Mouse (Mus musculus): ENCODE data around the gene 5830411N06Rik. TPM values are rescaled to one million over a fixed set of nuclear protein-coding genes. Genes with fewer than 3 reads are reported as not detected.

5830411N06Rik gene
- polyA plus RNA-seq, 1 experiment from 2014 or later: not detected

DNA sequence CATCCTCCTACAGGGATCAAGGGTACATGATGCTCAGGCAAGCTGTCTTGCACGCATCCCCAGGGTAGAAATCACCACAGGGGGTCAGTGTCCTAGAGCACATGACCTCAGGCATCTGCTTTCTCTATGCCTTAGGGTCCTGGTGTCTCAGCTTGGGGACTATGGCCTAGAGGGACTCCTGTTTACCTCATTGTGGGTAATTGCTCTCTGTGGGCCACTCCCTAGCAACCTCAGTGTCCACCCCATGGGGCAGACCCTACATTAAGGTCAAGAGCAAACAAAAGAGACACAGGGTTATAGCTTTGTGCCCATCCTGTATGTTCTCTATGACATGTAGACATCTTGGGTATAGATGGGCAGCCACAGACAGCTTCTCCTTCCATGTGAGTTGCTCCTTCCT is 73.5 kb downstream of the 5830411N06Rik start, which contains the start of gene Olfr525:
TSS of gene Olfr525 (plus strand) at position 301 of the 400 bp plus-strand sequence.
- Histone ChIP-seq H3K27me3 (ENCODE audit: control insufficient read depth, insufficient read depth, low read length) (no peaks in the 10 kb centered on the region), H3K36me3 (ENCODE audit: control insufficient read depth, insufficient read depth, low read length) (no peaks in the 10 kb centered on the region), H3K27ac (ENCODE audit: low read depth, low read length) (no peak within 1 kb of the TSS), H3K4me1 (ENCODE audit: control insufficient read depth, insufficient read depth, low read length) (no peaks in the 10 kb centered on the region), H3K4me2 (no peak within 1 kb of the TSS), H3K9ac (ENCODE audit: low read length) (no peak within 1 kb of the TSS), H3K4me3 (ENCODE audit: low read depth, low read length) (no peak within 1 kb of the TSS), H3K9me3 (ENCODE audit: control insufficient read depth, low read length) (no peaks in the 10 kb centered on the region)
- DNase-seq (ENCODE audit: low spot score, missing footprints): no peak
- WGBS: 63% methylated on average over 1 of the region's 1 CpGs
- no peak for ATAC-seq (ENCODE audit: low FRiP score)

DNA sequence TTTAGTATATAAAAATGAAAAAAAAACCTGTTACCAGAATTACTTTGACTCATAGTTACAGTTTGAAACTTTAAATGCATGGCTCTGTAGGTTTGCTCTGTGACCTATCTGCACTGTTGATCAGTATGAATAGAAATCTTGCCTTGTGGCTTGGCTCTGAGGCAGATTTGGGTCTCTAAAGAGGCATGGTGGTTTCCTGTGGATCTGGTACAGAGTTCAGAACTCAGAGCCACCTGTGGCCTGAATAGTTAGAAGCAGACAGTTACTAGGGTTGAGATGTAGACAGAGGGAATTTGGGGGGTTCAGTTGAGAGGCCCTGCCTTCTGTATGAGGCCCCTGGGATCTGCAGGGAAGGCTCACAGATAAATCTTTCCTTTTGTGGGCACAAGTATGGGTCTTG is 74.1 kb downstream of the 5830411N06Rik start:
- Histone ChIP-seq H3K9ac (ENCODE audit: low read length) (no peak overlapping the region), H3K36me3 (ENCODE audit: control insufficient read depth, insufficient read depth, low read length) (no peaks in the 10 kb centered on the region), H3K4me2 (no peak overlapping the region), H3K27me3 (ENCODE audit: control insufficient read depth, insufficient read depth, low read length) (no peaks in the 10 kb centered on the region), H3K4me1 (ENCODE audit: control insufficient read depth, insufficient read depth, low read length) (no peaks in the 10 kb centered on the region), H3K4me3 (ENCODE audit: low read depth, low read length) (no peak overlapping the region), H3K9me3 (ENCODE audit: control insufficient read depth, low read length) (no peaks in the 10 kb centered on the region), H3K27ac (ENCODE audit: low read depth, low read length) (no peak overlapping the region)
- ATAC-seq (ENCODE audit: low FRiP score): no peak
- no peak for DNase-seq (ENCODE audit: low spot score, missing footprints)

DNA sequence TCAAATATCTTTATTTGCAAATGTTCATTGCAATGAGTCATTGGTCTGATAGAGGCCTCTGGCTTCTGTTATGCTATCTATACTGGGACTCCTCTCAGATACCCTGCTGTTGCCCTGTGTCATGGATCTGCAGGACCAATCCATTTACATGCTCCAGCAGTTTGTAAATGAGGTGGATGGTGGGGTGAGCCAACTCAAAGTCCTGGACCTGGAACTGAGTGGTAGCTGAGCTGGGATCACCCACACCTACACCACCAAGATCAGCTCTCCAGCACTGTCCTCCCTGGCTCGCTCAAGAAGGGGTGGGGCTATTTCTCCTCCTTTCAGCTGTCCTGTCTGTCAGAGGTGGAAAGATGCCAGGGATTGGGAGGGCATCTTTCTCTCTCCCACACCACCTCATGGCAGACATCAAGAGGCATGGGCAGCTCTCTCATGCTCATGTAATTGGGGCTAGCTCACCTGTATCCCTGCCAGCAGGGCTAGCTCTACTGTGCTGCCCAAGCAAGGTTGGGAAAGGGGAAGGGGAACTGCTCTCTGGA is 82.8 kb downstream of the 5830411N06Rik start:
- DNase-seq (ENCODE audit: low spot score, missing footprints) (no peak), ATAC-seq (ENCODE audit: low FRiP score) (no peak)
- 71% methylated on average over 1 of the region's 1 CpGs for WGBS
- no peaks in the 10 kb centered on the region for H3K27me3 ChIP-seq (ENCODE audit: control insufficient read depth, insufficient read depth, low read length)
- H3K4me3 ChIP-seq (ENCODE audit: low read depth, low read length): no peak overlapping the region
- no peak overlapping the region for H3K9ac ChIP-seq (ENCODE audit: low read length)
- H3K36me3 ChIP-seq (ENCODE audit: control insufficient read depth, insufficient read depth, low read length): no peaks in the 10 kb centered on the region
- H3K4me1 ChIP-seq (ENCODE audit: control insufficient read depth, insufficient read depth, low read length): no peaks in the 10 kb centered on the region
- no peak overlapping the region for H3K4me2 ChIP-seq
- no peak overlapping the region for H3K27ac ChIP-seq (ENCODE audit: low read depth, low read length)
- H3K9me3 ChIP-seq (ENCODE audit: control insufficient read depth, low read length): no peaks in the 10 kb centered on the region

DNA sequence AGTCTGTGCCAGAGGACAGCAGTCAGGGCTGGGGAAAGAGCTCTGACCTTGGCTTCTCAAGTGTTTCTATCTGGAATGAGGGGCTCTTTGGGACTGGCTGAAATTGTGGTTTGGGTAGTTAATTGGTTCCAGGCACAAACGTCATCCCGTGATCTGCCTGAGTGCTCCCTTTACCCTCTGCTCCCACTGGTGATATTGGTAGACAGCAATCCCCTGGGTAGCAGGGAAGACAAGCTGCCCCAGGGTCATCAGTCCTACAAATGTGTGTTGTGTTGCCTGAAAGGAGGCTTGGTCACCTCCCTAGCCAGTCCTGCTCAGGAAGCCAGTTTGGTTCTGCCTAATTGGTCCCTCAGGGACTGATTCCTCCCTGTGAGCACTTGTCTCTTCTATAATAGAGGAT is 86.6 kb downstream of the 5830411N06Rik start, which contains the start of gene Olfr527:
TSS of gene Olfr527 (plus strand) at position 301 of the 400 bp plus-strand sequence.
- no peaks in the 10 kb centered on the region for H3K36me3 ChIP-seq (ENCODE audit: control insufficient read depth, insufficient read depth, low read length)
- H3K9ac ChIP-seq (ENCODE audit: low read length): no peak within 1 kb of the TSS
- H3K4me2 ChIP-seq: no peak within 1 kb of the TSS
- H3K27ac ChIP-seq (ENCODE audit: low read depth, low read length): no peak within 1 kb of the TSS
- no peaks in the 10 kb centered on the region for H3K9me3 ChIP-seq (ENCODE audit: control insufficient read depth, low read length)
- no peaks in the 10 kb centered on the region for H3K27me3 ChIP-seq (ENCODE audit: control insufficient read depth, insufficient read depth, low read length)
- ATAC-seq (ENCODE audit: low FRiP score): no peak
- H3K4me3 ChIP-seq (ENCODE audit: low read depth, low read length): no peak within 1 kb of the TSS
- WGBS: 76% methylated on average over 2 of the region's 2 CpGs
- H3K4me1 ChIP-seq (ENCODE audit: control insufficient read depth, insufficient read depth, low read length): no peaks in the 10 kb centered on the region
- no peak for DNase-seq (ENCODE audit: low spot score, missing footprints)

Other genes starting within 250 kb of the 5830411N06Rik start
- gene Zfp511, start 210.9 kb upstream of the 5830411N06Rik start, polyA plus RNA-seq (2014; fragmentation: Nextera tagmentation; extraction: Ambion mirVana): 36.3 and 43.1 TPM in 2 replicates
- 58.9 and 62.6 TPM in 2 replicates for gene Tubgcp2, start 210.6 kb upstream of the 5830411N06Rik start, polyA plus RNA-seq (2014; fragmentation: Nextera tagmentation; extraction: Ambion mirVana)
- 6.1 and 8.0 TPM in 2 replicates for gene Msx3, start 198.2 kb upstream of the 5830411N06Rik start, polyA plus RNA-seq (2014; fragmentation: Nextera tagmentation; extraction: Ambion mirVana)
- 7.6 and 8.8 TPM in 2 replicates for gene Caly, start 164.7 kb upstream of the 5830411N06Rik start, polyA plus RNA-seq (2014; fragmentation: Nextera tagmentation; extraction: Ambion mirVana)
- not detected in 2 replicates for gene Prap1, start 153.9 kb upstream of the 5830411N06Rik start, polyA plus RNA-seq (2014; fragmentation: Nextera tagmentation; extraction: Ambion mirVana)
- 13.5 and 13.8 TPM in 2 replicates for gene Fuom, start 144.8 kb upstream of the 5830411N06Rik start, polyA plus RNA-seq (2014; fragmentation: Nextera tagmentation; extraction: Ambion mirVana)
- gene Paox, start 131.5 kb upstream of the 5830411N06Rik start, polyA plus RNA-seq (2014; fragmentation: Nextera tagmentation; extraction: Ambion mirVana): 12.1 and 14.7 TPM in 2 replicates
- 163 and 178 TPM in 2 replicates for gene Echs1, start 130.8 kb upstream of the 5830411N06Rik start, polyA plus RNA-seq (2014; fragmentation: Nextera tagmentation; extraction: Ambion mirVana)
- 21.4 and 31.2 TPM in 2 replicates for gene Mtg1, start 109.7 kb upstream of the 5830411N06Rik start, polyA plus RNA-seq (2014; fragmentation: Nextera tagmentation; extraction: Ambion mirVana)
- gene Sprn, start 92.4 kb upstream of the 5830411N06Rik start, polyA plus RNA-seq (2014; fragmentation: Nextera tagmentation; extraction: Ambion mirVana): 0.59 and 0.89 TPM in 2 replicates
- gene Olfr522, start 82.5 kb upstream of the 5830411N06Rik start, polyA plus RNA-seq (2014; fragmentation: Nextera tagmentation; extraction: Ambion mirVana): not detected in 2 replicates
- not detected in 2 replicates for gene Olfr523, start 74.1 kb upstream of the 5830411N06Rik start, polyA plus RNA-seq (2014; fragmentation: Nextera tagmentation; extraction: Ambion mirVana)
- not detected in 2 replicates for gene Olfr524, start 41.3 kb upstream of the 5830411N06Rik start, polyA plus RNA-seq (2014; fragmentation: Nextera tagmentation; extraction: Ambion mirVana)
- gene Cd163l1, start 29.0 kb upstream of the 5830411N06Rik start, polyA plus RNA-seq (2014; fragmentation: Nextera tagmentation; extraction: Ambion mirVana): not detected in 2 replicates
- not detected in 2 replicates for gene Olfr525, start 73.6 kb downstream of the 5830411N06Rik start, polyA plus RNA-seq (2014; fragmentation: Nextera tagmentation; extraction: Ambion mirVana)
- gene Olfr527, start 86.7 kb downstream of the 5830411N06Rik start, polyA plus RNA-seq (2014; fragmentation: Nextera tagmentation; extraction: Ambion mirVana): not detected in 2 replicates
- not detected in 2 replicates for gene Olfr60, start 114.4 kb downstream of the 5830411N06Rik start, polyA plus RNA-seq (2014; fragmentation: Nextera tagmentation; extraction: Ambion mirVana)
- gene Olfr530, start 129.0 kb downstream of the 5830411N06Rik start, polyA plus RNA-seq (2014; fragmentation: Nextera tagmentation; extraction: Ambion mirVana): not detected in 2 replicates
- not detected in 2 replicates for gene Olfr531, start 155.6 kb downstream of the 5830411N06Rik start, polyA plus RNA-seq (2014; fragmentation: Nextera tagmentation; extraction: Ambion mirVana)
- gene Olfr532, start 174.4 kb downstream of the 5830411N06Rik start, polyA plus RNA-seq (2014; fragmentation: Nextera tagmentation; extraction: Ambion mirVana): not detected in 2 replicates
- not detected in 2 replicates for gene Olfr533, start 216.1 kb downstream of the 5830411N06Rik start, polyA plus RNA-seq (2014; fragmentation: Nextera tagmentation; extraction: Ambion mirVana)
- gene Olfr535, start 236.9 kb downstream of the 5830411N06Rik start, polyA plus RNA-seq (2014; fragmentation: Nextera tagmentation; extraction: Ambion mirVana): not detected in 2 replicates

All from midbrain, embryonic 11.5 days (tissue).